Mouse (Mus musculus): ENCODE data around the gene Slc25a27. TPM values are rescaled to one million over a fixed set of nuclear protein-coding genes. Genes with fewer than 3 reads are reported as not detected.
A peak's percentile ranks its signal among the peaks of the same experiment; 100 is the strongest.

The Slc25a27 gene
- polyA plus RNA-seq, 1 experiment from 2014 or later = 14.0 TPM

DNA sequence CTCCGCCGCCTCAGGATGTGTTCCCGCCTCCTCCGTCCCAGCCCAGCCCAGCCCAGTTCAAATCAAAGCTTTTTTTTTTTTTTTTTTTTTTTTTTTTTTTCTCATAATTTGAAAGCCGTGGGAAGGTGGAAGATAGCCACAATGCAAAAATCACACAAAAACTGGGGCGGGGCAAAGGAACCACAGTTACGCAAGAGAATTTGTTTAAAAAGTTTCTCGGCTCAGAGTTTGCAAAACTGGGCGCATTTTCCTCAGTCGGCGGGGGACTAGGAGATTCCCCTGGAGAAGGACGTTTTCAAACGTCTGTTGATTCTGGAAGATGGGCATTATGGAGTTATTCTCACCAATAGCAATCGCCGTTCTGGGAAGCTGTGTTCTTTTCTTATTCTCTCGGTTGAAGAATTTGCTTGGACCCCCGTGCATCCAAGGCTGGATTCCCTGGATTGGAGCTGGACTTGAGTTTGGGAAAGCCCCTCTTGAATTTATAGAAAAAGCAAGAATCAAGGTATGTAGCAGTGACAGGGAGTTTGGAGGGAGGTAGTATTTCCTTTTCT lies 353 bp upstream of the Slc25a27 start, which contains the start of gene Cyp39a1:
Gene Cyp39a1 (plus strand): TSS at position 136 of the 554 bp plus-strand sequence.
- H3K4me2 ChIP-seq (ENCODE audit: low read length) = peak within 1 kb of the TSS; percentile 81
- peaks cover 22% of the 10 kb centered on the region for H3K4me1 ChIP-seq (replicated peaks; ENCODE audit: control insufficient read depth, insufficient read depth, low read length)
- ATAC-seq (replicated peaks; ENCODE audit: low FRiP score, low TSS enrichment, low read depth) = no peak
- H3K27me3 ChIP-seq (replicated peaks; ENCODE audit: control insufficient read depth, insufficient read depth, low read length) = no peaks in the 10 kb centered on the region
- WGBS = under 1% methylated on average over 17 of the region's 17 CpGs
- no peaks in the 10 kb centered on the region for H3K9me3 ChIP-seq (ENCODE audit: control insufficient read depth, low read length)
- peak; percentile 72 for DNase-seq (ENCODE audit: low spot score)
- peaks cover 7% of the 10 kb centered on the region for H3K36me3 ChIP-seq (ENCODE audit: control insufficient read depth, insufficient read depth, low read length)
- 0 out of 2 replicates have a peak within 1 kb of the TSS, but pooled peaks have one; percentile 33 for H3K27ac ChIP-seq (ENCODE audit: low read depth)
- H3K4me3 ChIP-seq (ENCODE audit: low read depth, low read length) = peak within 1 kb of the TSS; percentile 78
- H3K9ac ChIP-seq (ENCODE audit: low read length) = peak within 1 kb of the TSS; percentile 64

DNA sequence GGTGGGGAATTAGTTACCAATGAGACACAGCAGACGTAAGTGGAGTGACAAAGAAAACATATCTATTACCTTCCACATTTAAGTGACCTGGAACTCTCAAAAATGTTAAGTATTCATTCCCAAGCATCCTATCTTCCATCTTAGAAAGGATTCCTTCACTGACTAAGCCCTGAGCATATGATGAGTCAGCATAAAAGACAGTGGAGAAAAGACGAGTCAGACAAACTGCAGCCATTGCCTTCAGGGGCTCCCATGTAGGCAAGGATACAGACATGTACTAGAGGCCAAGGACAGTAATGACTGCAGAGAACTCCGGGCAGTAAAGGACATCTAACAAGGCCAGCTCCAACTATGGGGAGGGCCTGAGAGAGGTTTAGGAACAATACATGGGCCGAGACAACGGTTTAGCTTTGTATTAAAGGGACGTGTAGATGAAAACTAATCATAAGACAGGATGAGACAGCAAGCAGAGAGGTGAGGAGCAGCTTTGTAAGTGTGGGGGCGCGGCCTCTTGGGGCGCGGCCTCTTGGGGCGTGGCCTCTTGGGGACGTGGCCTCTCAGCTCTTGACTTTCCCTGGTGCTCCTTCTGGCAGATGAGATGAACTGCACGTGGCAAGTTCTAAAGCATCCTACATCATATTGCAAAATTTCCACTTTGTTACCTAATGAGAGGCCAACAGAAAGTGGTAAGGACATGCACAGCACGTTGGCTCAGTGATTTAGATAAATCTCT lies 15.5 kb downstream of the Slc25a27 start:
- WGBS = 63% methylated on average over 14 of the region's 14 CpGs
- no peak for DNase-seq (ENCODE audit: low spot score)
- H3K27ac ChIP-seq (ENCODE audit: low read depth) = no peak overlapping the region
- H3K9me3 ChIP-seq (ENCODE audit: control insufficient read depth, low read length) = no peaks in the 10 kb centered on the region
- no peaks in the 10 kb centered on the region for H3K27me3 ChIP-seq (replicated peaks; ENCODE audit: control insufficient read depth, insufficient read depth, low read length)
- no peaks in the 10 kb centered on the region for H3K4me1 ChIP-seq (replicated peaks; ENCODE audit: control insufficient read depth, insufficient read depth, low read length)
- no peak overlapping the region for H3K4me2 ChIP-seq (ENCODE audit: low read length)
- no peak overlapping the region for H3K9ac ChIP-seq (ENCODE audit: low read length)
- H3K4me3 ChIP-seq (ENCODE audit: low read depth, low read length) = no peak overlapping the region
- H3K36me3 ChIP-seq (ENCODE audit: control insufficient read depth, insufficient read depth, low read length) = peaks cover 25% of the 10 kb centered on the region
- no peak for ATAC-seq (replicated peaks; ENCODE audit: low FRiP score, low TSS enrichment, low read depth)

DNA sequence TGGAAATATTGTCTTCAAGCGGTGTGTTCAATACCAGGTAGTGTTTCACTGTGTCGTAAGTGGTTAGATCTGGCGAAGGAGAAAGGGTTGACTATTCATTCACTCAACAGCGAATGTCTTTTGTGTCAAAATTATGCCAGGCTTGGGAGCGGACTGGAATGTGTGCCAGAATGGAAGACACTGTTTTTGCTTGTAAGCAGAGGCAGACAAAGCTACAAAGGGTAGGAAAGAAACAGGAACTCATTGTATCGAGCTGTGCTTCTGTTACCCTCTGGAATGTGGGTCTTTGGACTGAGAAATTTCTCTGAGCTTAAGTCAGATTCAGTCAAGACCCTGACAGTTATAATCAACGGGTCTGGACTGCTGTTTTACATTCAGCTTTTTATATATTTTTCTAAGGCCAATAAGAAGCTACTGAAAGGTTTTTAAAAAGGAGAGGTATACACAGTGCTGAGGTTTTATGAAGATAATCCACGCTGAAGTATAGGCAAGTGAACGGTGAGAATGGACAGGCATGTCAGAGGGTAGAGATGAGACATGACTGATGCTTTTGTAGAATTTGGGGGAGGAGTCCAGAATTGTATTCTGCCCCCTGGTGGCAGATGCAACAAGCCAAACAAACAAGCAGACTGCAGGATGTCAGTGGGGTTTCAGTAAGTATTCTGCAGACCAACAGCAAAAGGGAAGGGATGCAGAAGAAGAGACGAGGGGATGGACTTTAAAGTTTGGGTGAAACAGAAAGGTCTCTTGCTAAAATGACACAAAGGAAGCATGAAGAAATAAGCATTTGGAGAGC lies 17.2 kb downstream of the Slc25a27 start:
- Histone ChIP-seq H3K9ac (ENCODE audit: low read length) (no peak overlapping the region), H3K9me3 (ENCODE audit: control insufficient read depth, low read length) (no peaks in the 10 kb centered on the region), H3K4me2 (ENCODE audit: low read length) (no peak overlapping the region), H3K27ac (ENCODE audit: low read depth) (no peak overlapping the region), H3K4me3 (ENCODE audit: low read depth, low read length) (no peak overlapping the region), H3K4me1 (replicated peaks; ENCODE audit: control insufficient read depth, insufficient read depth, low read length) (no peaks in the 10 kb centered on the region), H3K27me3 (replicated peaks; ENCODE audit: control insufficient read depth, insufficient read depth, low read length) (no peaks in the 10 kb centered on the region), H3K36me3 (ENCODE audit: control insufficient read depth, insufficient read depth, low read length) (peaks cover 27% of the 10 kb centered on the region)
- ATAC-seq (replicated peaks; ENCODE audit: low FRiP score, low TSS enrichment, low read depth) (no peak), DNase-seq (ENCODE audit: low spot score) (no peak)
- WGBS = 82% methylated on average over 10 of the region's 10 CpGs

DNA sequence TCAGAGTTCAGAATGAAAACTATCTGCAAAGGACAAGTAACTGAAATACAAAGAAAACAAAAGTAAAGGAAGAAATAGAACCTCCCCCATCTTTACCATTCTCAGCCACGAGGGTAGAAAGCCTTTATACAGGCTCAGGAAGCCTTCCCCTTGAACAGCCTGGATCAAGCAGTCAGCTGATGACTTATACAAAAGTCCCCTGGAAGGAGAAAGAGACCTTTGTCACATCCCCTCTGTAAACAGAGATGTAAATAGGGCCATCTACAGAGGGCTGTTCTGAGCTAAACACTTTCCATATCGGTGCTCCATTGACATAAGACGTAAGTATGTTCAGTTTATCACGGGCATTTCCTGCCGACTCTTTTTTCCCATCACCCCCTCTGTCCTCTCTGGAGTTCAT lies 20.1 kb downstream of the Slc25a27 start:
- Histone ChIP-seq H3K9me3 (ENCODE audit: control insufficient read depth, low read length) (no peaks in the 10 kb centered on the region), H3K36me3 (ENCODE audit: control insufficient read depth, insufficient read depth, low read length) (peaks cover 23% of the 10 kb centered on the region; the same call in 1 of the 2 replicates), H3K4me2 (ENCODE audit: low read length) (no peak overlapping the region), H3K4me3 (ENCODE audit: low read depth, low read length) (no peak overlapping the region), H3K27ac (ENCODE audit: low read depth) (no peak overlapping the region), H3K9ac (ENCODE audit: low read length) (no peak overlapping the region), H3K27me3 (replicated peaks; ENCODE audit: control insufficient read depth, insufficient read depth, low read length) (no peaks in the 10 kb centered on the region), H3K4me1 (replicated peaks; ENCODE audit: control insufficient read depth, insufficient read depth, low read length) (no peaks in the 10 kb centered on the region)
- no peak for DNase-seq (ENCODE audit: low spot score)
- 69% methylated on average over 5 of the region's 5 CpGs for WGBS
- ATAC-seq (replicated peaks; ENCODE audit: low FRiP score, low TSS enrichment, low read depth) = no peak

DNA sequence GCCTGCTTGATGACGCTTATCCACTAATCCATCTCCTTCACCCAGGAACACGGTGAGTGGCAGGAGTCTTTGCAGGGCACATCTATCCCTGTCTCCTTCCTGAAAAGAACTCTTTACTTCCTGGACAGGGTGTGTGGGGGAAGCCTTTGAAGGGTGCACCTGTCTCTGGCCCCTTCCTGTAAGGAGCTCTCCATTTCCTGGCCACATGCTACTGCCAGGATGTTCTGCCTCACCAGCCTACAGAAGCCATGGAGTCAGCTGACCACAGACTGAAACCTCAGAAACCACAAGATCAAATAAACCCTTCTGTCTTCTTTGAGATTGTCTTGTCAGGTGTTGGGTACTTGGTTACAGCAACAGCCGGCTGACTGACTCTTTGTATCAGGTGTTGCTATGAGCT lies 21.9 kb downstream of the Slc25a27 start:
- Histone ChIP-seq H3K4me2 (ENCODE audit: low read length) (no peak overlapping the region), H3K27me3 (replicated peaks; ENCODE audit: control insufficient read depth, insufficient read depth, low read length) (no peaks in the 10 kb centered on the region), H3K9me3 (ENCODE audit: control insufficient read depth, low read length) (no peaks in the 10 kb centered on the region), H3K4me3 (ENCODE audit: low read depth, low read length) (no peak overlapping the region), H3K4me1 (replicated peaks; ENCODE audit: control insufficient read depth, insufficient read depth, low read length) (no peaks in the 10 kb centered on the region), H3K9ac (ENCODE audit: low read length) (no peak overlapping the region), H3K27ac (ENCODE audit: low read depth) (no peak overlapping the region), H3K36me3 (ENCODE audit: control insufficient read depth, insufficient read depth, low read length) (peaks cover 23% of the 10 kb centered on the region; the same call in 1 of the 2 replicates)
- DNase-seq (ENCODE audit: low spot score) (no peak), ATAC-seq (replicated peaks; ENCODE audit: low FRiP score, low TSS enrichment, low read depth) (no peak)
- WGBS = 93% methylated on average over 3 of the region's 3 CpGs

DNA sequence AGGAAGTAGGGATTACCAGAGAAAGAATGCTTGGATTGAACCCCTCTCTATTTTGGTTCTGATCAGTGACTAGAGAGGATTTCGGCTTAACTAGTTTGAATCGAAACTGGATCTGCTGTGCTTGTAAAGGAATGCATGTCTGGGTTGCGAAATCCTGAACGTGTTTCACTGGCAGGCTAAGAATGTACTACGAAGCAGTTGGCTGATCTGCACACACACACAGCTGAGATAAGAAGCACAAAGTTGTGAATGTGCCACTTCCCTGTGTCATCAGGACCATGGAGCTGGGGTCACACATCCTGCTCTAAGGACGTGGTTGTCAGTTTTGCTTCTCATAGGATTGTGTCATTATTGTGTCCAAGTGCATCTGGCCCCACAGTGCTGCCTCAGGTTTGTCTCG lies 22.6 kb downstream of the Slc25a27 start:
- H3K4me1 ChIP-seq (replicated peaks; ENCODE audit: control insufficient read depth, insufficient read depth, low read length) = no peaks in the 10 kb centered on the region
- ATAC-seq (replicated peaks; ENCODE audit: low FRiP score, low TSS enrichment, low read depth) = no peak
- peaks cover 18% of the 10 kb centered on the region; the same call in 1 of the 2 replicates for H3K36me3 ChIP-seq (ENCODE audit: control insufficient read depth, insufficient read depth, low read length)
- DNase-seq (ENCODE audit: low spot score) = no peak
- WGBS = 70% methylated on average over 7 of the region's 7 CpGs
- no peak overlapping the region for H3K4me3 ChIP-seq (ENCODE audit: low read depth, low read length)
- H3K4me2 ChIP-seq (ENCODE audit: low read length) = no peak overlapping the region
- no peak overlapping the region for H3K9ac ChIP-seq (ENCODE audit: low read length)
- H3K27me3 ChIP-seq (replicated peaks; ENCODE audit: control insufficient read depth, insufficient read depth, low read length) = no peaks in the 10 kb centered on the region
- H3K9me3 ChIP-seq (ENCODE audit: control insufficient read depth, low read length) = no peaks in the 10 kb centered on the region
- H3K27ac ChIP-seq (ENCODE audit: low read depth) = no peak overlapping the region

DNA sequence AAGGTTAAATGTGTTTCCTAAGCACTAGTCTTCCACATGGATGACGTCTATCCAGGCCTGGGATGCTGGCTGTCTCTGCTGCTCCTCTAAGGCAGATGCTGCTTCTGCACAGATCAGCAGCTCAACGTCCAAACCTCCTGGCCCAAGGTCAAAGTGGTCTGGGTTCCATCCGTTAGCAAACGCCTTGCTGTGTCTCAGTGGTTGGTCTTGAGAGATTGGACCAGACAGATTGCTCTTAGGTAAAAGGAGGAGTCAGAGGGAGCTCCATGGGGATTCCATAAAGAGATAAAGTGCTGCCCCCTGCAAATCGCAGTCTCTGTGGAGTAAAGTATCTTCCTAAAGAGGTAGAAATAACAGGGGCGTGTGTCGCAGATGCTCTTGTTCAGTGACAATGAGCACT lies 23.8 kb downstream of the Slc25a27 start:
- Histone ChIP-seq H3K4me2 (ENCODE audit: low read length) (no peak overlapping the region), H3K27ac (ENCODE audit: low read depth) (no peak overlapping the region), H3K4me1 (replicated peaks; ENCODE audit: control insufficient read depth, insufficient read depth, low read length) (no peaks in the 10 kb centered on the region), H3K27me3 (replicated peaks; ENCODE audit: control insufficient read depth, insufficient read depth, low read length) (no peaks in the 10 kb centered on the region), H3K9ac (ENCODE audit: low read length) (no peak overlapping the region), H3K9me3 (ENCODE audit: control insufficient read depth, low read length) (no peaks in the 10 kb centered on the region), H3K36me3 (ENCODE audit: control insufficient read depth, insufficient read depth, low read length) (peaks cover 17% of the 10 kb centered on the region; the same call in 1 of the 2 replicates), H3K4me3 (ENCODE audit: low read depth, low read length) (no peak overlapping the region)
- DNase-seq (ENCODE audit: low spot score) (no peak), ATAC-seq (replicated peaks; ENCODE audit: low FRiP score, low TSS enrichment, low read depth) (no peak)
- WGBS = 73% methylated on average over 7 of the region's 7 CpGs

DNA sequence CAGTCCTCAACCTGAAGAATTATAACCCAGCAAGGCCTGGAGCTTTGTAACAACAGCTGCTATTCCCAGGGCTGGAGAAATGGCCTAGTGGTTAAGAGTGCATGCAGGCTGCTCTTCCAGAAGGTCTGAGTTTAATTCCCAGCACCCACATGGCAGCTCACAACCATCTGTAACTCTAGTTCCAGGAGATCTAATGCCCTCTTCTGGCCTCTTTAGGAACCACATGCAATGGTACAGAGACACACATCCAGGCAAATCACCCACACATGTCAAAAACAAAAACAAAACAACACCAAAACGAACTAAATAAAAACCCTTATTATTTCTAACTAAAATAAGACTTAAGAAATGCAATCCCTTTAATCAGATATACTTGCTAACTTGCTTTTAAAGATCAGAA lies 26.2 kb downstream of the Slc25a27 start:
- Histone ChIP-seq H3K4me2 (ENCODE audit: low read length) (no peak overlapping the region), H3K9me3 (ENCODE audit: control insufficient read depth, low read length) (no peaks in the 10 kb centered on the region), H3K4me1 (replicated peaks; ENCODE audit: control insufficient read depth, insufficient read depth, low read length) (no peaks in the 10 kb centered on the region), H3K9ac (ENCODE audit: low read length) (no peak overlapping the region), H3K27ac (ENCODE audit: low read depth) (no peak overlapping the region), H3K4me3 (ENCODE audit: low read depth, low read length) (no peak overlapping the region), H3K36me3 (ENCODE audit: control insufficient read depth, insufficient read depth, low read length) (peaks cover 5% of the 10 kb centered on the region; the same call in 1 of the 2 replicates), H3K27me3 (replicated peaks; ENCODE audit: control insufficient read depth, insufficient read depth, low read length) (no peaks in the 10 kb centered on the region)
- WGBS = 79% methylated on average over 1 of the region's 1 CpGs
- DNase-seq (ENCODE audit: low spot score) (no peak), ATAC-seq (replicated peaks; ENCODE audit: low FRiP score, low TSS enrichment, low read depth) (no peak)
